ENCODE assay signal across 8 mouse cellular contexts in the genomic region with DNA sequence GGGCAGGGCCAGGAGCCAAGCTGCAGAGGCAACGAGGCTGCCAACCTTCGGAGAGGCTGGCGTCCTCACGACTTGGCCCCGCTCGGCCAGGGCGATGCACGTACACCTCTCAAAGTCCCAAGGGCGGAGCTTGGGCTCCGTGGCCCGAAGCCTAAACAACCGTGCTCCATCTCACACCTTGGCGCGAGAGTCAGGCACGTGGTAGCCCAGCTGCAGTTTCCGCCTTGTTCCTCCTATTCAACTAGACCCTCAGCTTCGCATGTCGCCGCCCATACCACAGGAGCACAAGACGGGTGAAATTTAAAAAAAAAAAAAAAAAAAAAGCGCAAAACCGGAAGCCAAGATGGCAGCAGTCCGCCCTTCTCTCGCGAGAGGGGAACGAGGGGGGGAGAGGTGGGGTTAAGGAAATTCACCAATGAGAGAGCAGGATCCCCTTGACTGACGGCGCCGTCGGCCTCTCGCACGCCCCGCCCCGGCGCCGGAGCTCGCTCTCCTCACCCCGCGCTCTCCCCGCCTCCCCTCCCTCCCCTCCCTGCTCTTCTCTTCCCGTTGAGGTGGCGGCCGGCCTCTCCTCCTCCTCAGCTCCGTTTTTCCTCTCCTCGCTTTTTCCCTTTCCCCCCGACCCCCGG. TPM values are rescaled to one million over a fixed set of nuclear protein-coding genes. Genes with fewer than 3 reads are reported as not detected.
DNase-seq lines count a peak whose midpoint lies in the region; ATAC-seq lines count a peak whose summit lies in the region.

A gene (plus strand): TSS at position 470 of the 629 bp plus-strand sequence.

- H3K36me3 ChIP-seq in heart, embryonic 13.5 days: no peaks in the 10 kb centered on the region
- H3K36me3 ChIP-seq in liver, embryonic 12.5 days: 0 out of 2 replicates have a peak, but pooled peaks cover 3% of the 10 kb centered on the region
- no peaks in the 10 kb centered on the region for H3K36me3 ChIP-seq in stomach, embryonic 15.5 days

- peak within 1 kb of the TSS; percentile 100 for H3K27ac ChIP-seq in heart, embryonic 13.5 days (replicated peaks)
- H3K27ac ChIP-seq in liver, embryonic 12.5 days: peak within 1 kb of the TSS; percentile 98
- peak within 1 kb of the TSS; percentile 99 for H3K27ac ChIP-seq in stomach, embryonic 15.5 days

- peak within 1 kb of the TSS; percentile 99 for H3K4me3 ChIP-seq in heart, embryonic 13.5 days
- peak within 1 kb of the TSS; percentile 96 for H3K4me3 ChIP-seq in liver, embryonic 12.5 days
- H3K4me3 ChIP-seq in stomach, embryonic 15.5 days (replicated peaks): peak within 1 kb of the TSS; percentile 99

- peaks cover 38% of the 10 kb centered on the region for H3K4me1 ChIP-seq in heart, embryonic 13.5 days
- peaks cover 36% of the 10 kb centered on the region for H3K4me1 ChIP-seq in liver, embryonic 12.5 days
- peaks cover 14% of the 10 kb centered on the region; the same call in 1 of the 2 replicates for H3K4me1 ChIP-seq in stomach, embryonic 15.5 days

- peak; percentile 99 for DNase-seq in CD4-positive helper T cell, adult 2 months (ENCODE audit: low read depth, low spot score)
- DNase-seq in brain, embryonic 18.5 days (ENCODE audit: low read depth, low spot score): peak; percentile 96
- DNase-seq in kidney, postnatal 10 days: peak; percentile 98
- DNase-seq in natural killer cell, adult 2 months (ENCODE audit: low spot score in 2 of 2): peak; percentile 96 to 97

- H3K9ac ChIP-seq in heart, embryonic 13.5 days: peak within 1 kb of the TSS; percentile 99
- H3K9ac ChIP-seq in liver, embryonic 12.5 days: peak within 1 kb of the TSS; percentile 97
- H3K9ac ChIP-seq in stomach, embryonic 15.5 days: peak within 1 kb of the TSS; percentile 97

- peak within 1 kb of the TSS; percentile 92 for H3K4me2 ChIP-seq in heart, embryonic 13.5 days
- peak within 1 kb of the TSS; percentile 79 for H3K4me2 ChIP-seq in liver, embryonic 12.5 days
- peak within 1 kb of the TSS; percentile 83 for H3K4me2 ChIP-seq in stomach, embryonic 15.5 days

- ATAC-seq in erythroid progenitor cell, adult 5-6 weeks (replicated peaks; ENCODE audit: low FRiP score, poor library complexity, severe bottlenecking): peak; percentile 96
- ATAC-seq in heart, embryonic 13.5 days (ENCODE audit: extremely low read depth, insufficient number of reproducible peaks, low FRiP score, low TSS enrichment): peak; percentile 93
- peak; percentile 97 for ATAC-seq in liver, embryonic 12.5 days
- ATAC-seq in stomach, embryonic 15.5 days (ENCODE audit: insufficient read depth, low FRiP score, low read depth): peak; percentile 97

- no peaks in the 10 kb centered on the region for H3K9me3 ChIP-seq in heart, embryonic 13.5 days
- H3K9me3 ChIP-seq in liver, embryonic 12.5 days (replicated peaks): no peaks in the 10 kb centered on the region
- H3K9me3 ChIP-seq in stomach, embryonic 15.5 days: no peaks in the 10 kb centered on the region

- no peaks in the 10 kb centered on the region for H3K27me3 ChIP-seq in heart, embryonic 13.5 days (replicated peaks)
- no peaks in the 10 kb centered on the region for H3K27me3 ChIP-seq in liver, embryonic 12.5 days (replicated peaks)
- no peaks in the 10 kb centered on the region for H3K27me3 ChIP-seq in stomach, embryonic 15.5 days (replicated peaks)

- WGBS in heart, embryonic 13.5 days: 1% methylated on average over 41 of the region's 47 CpGs
- WGBS in liver, embryonic 12.5 days (ENCODE audit: insufficient replicate concordance): under 1% methylated on average over 35 of the region's 47 CpGs
- WGBS in stomach, embryonic 15.5 days: 1% methylated on average over 44 of the region's 47 CpGs

RNA-seq across cellular contexts. Expression of the gene that starts here (rescaled TPM):
- 167 and 189 TPM in 2 replicates for total RNA-seq in erythroid progenitor cell, adult 5-6 weeks (2015; ENCODE audit: low replicate concordance)
- 191 and 192 TPM in 2 replicates for total RNA-seq in erythroid progenitor cell, adult 5-6 weeks (2017; ENCODE audit: low replicate concordance)
- polyA plus RNA-seq in heart, embryonic 13.5 days (2015; fragmentation: Nextera tagmentation; extraction: Ambion mirVana): 324 and 326 TPM in 2 replicates
- 209 and 220 TPM in 2 replicates for polyA plus RNA-seq in liver, embryonic 12.5 days (2016; fragmentation: Nextera tagmentation; extraction: Ambion mirVana)
- 402 and 410 TPM in 2 replicates for polyA plus RNA-seq in stomach, embryonic 15.5 days (2015; fragmentation: Nextera tagmentation; extraction: Ambion mirVana)

Comparison
In these comparisons a context has a peak if more than half of its experiments do, and no peak if none do; other contexts are left out.
1. Peak in every context shown above with its lines: DNase-seq, ATAC-seq, H3K4me3 ChIP-seq and H3K27ac ChIP-seq.